Mouse (Mus musculus) stomach, postnatal 0 days (tissue): ENCODE measurements at regions not wholly inside any gene's neighbourhood (a gene's known extent, or its start where the extent isn't known, plus 50 kb on each side); places are given as distances from the start of the nearest gene placed in this dataset.

Experiments used
- CTCF ChIP-seq: IDR thresholded peaks from 2 replicates; pipeline ENCODE4 v1.5.1; 2016; ENCODE audit warnings: antibody characterized with exemption, low read depth, mild to moderate bottlenecking, moderate library complexity
- EP300 ChIP-seq: optimal IDR thresholded peaks from 2 replicates; pipeline ENCODE3; 2016; ENCODE audit warnings: antibody characterized with exemption

DNA sequence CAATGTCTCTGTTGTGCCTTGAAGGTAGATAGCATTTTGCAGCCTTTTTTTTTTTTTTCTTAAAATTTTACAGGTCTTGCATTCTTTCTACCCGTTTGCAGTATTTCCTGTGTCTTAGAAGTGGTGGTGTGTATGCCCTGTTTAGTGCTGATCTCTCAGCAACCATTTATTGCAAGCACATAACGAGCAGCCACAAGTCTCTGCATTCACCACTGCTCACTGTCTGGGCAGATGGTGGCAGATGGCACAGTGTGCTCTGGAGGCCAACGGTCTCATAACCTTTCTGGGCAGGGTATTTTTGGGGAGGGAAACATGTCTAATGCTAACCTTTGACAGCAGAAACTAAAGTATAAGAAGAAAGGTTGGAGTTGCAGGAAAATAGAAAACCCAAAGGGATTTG is 266.1 kb upstream of the Ptger4 start:
- TF ChIP-seq EP300 (no peak), CTCF (no peak)
